Mouse (Mus musculus) lung, postnatal 25 days (tissue): ENCODE data around the gene Pced1b.

ENCODE experiments used
- DNase-seq: peaks from one replicate; pipeline ENCODE4 v3.0.0; 2022; ENCODE audit warnings: low spot score

Pced1b gene

DNA sequence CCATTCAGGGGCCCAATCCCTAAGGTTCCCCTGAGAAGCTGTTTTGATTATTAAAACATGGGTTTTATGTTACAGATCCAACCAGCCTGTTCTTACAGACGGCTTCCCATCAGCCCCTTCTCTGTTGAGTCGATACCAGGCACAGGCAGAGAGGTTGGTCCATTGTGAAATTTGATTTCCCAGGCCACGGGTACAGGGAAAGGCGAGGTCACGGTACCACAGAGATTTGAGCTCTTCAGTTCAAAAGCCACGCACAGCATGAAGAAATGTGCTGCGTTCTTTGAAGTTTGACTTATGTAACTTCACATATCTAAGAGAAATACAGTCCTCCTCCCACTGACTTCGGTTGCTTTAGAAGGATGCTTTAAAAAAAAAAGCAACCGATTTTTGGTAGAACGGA is 39.8 kb downstream of the Pced1b start:
- DNase-seq: no peak

DNA sequence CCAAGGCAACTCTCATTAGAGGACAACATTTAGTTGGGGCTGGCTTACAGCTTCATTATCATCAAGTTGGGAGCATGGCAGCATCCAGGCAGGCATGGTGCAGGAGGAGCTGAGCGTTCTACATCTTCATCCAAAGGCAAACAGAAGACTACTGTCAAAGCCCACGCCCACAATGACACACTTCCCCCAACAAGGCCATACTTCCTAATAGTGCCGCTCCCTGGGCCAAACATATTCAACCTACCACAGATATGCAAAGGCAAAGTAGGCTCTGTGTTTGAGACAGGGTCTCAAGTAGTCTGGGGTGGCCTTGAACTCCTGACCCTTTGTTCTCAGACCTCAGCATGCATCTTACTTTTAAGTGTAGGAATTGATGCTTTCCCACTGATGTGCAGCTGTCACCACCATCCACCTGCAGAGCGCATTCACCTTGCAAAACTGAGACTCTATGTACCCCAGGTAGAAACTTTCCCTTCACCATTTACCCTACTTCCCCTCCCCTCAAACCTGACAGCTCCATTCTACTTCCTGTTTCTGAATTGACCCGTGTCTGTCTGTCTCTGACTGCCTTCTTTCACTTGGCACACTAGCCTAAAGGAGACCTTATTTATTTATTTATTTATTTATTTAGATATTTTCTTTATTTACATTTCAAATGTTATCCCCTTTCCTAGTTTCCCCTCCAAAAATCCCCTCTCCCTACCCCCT is 40.7 kb downstream of the Pced1b start:
- DNase-seq: no peak

DNA sequence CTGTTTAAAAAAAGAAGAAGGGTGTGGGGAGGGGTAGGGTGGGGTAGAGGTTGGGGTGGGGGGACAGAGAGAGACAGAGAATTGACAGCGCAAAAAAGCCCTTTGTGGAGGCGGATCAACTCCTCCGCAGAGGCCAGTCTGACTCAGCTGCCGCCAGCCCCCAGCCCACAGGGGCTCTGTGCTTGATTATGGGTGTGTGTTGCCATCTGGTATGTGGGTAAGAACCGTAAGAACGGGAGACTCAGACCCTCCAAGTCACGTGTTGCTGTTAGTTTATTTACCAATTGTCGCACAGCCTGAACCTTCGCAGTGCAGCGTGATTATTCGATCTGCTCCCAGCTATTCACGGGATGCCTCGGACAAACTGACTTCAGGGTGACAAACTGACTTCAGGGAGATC is 41.8 kb downstream of the Pced1b start:
- DNase-seq: no peak

DNA sequence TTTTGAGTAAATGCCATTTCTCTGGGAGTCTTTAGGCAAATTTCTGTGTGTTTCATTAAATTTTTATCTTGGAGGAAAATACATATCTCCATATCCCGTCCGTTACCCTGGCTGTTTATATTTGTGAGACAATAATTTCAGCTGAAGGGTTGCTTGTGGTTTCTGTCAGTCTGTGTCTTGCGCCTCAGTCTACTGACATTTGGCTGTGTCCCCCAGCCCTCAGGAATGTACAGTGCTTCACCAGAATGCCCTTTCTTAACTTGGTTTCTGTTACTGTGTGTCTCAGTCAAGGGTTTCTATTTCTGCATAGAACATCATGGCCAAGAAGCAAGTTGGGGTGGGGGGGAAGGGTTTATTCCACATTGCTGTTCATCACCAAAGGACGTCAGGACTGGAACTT is 42.3 kb downstream of the Pced1b start:
- no peak for DNase-seq

GRCm38 (mm10) chr15:97290351-97290750 is 43.4 kb downstream of the Pced1b start:
- no peak for DNase-seq

DNA sequence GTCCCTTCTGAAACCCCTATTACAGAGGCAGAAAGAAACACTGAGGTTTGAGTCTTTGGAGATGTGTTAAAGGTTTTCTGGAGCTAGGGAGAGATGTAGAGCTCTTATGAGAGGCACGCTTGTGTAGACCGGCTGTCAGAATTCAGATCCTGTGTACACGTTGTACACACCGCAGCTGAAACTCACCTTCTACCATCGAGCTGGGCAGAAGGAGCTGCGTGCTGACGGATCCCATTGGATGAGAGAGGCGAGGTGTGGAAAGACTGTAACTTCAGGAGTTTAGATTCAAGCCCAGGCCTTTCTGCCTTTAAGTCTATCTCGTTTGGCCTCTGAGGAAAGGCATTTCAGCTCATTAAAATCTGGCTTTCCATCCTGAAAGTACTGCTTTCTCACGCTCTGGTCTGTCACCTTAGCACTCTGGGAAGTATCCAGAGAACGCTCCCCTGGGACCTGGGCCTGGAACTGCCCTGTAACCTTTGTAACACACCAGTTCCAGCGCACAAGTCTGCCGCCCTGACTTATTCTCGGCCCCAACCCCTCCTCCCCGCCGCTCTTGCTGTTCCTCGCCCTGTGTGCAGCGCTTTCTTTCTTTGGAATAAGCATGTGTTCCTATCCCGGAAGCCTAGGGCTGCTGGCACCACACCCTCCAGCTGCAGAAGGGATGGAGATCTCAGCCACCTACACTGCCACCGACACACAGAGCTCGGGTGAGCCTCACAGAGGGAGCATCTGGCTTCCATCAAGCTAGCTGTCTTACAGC is 44.6 kb downstream of the Pced1b start:
- no peak for DNase-seq

DNA sequence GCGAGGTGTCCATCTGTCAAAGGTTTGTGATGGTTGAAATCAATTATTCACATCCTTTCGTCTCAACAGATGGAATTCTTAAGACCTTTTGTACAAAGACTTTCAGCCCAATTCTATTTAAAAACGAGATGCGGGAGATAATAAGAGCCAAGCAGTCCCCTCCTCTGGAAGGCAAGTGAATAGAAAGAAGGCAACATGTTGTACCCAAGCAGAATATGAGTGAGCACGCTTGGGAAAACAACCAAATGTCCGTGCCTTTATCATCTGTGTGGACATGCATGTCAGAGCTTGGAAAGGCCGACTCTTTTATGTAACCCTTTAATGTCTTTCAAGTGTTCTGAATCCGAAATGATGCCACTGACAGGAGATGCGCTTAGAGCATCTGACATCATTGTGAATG is 61.0 kb downstream of the Pced1b start:
- DNase-seq: no peak

- DNase-seq: no peak
Measured at GRCm38 (mm10) chr15:97309533-97309932, 62.6 kb downstream of the Pced1b start.

GRCm38 (mm10) chr15:97310251-97310650 is 63.3 kb downstream of the Pced1b start:
- no peak for DNase-seq

- no peak for DNase-seq
Measured at GRCm38 (mm10) chr15:97311211-97311610, 64.3 kb downstream of the Pced1b start.

GRCm38 (mm10) chr15:97311937-97312336 is 65.0 kb downstream of the Pced1b start:
- DNase-seq: peak; percentile 37

DNA sequence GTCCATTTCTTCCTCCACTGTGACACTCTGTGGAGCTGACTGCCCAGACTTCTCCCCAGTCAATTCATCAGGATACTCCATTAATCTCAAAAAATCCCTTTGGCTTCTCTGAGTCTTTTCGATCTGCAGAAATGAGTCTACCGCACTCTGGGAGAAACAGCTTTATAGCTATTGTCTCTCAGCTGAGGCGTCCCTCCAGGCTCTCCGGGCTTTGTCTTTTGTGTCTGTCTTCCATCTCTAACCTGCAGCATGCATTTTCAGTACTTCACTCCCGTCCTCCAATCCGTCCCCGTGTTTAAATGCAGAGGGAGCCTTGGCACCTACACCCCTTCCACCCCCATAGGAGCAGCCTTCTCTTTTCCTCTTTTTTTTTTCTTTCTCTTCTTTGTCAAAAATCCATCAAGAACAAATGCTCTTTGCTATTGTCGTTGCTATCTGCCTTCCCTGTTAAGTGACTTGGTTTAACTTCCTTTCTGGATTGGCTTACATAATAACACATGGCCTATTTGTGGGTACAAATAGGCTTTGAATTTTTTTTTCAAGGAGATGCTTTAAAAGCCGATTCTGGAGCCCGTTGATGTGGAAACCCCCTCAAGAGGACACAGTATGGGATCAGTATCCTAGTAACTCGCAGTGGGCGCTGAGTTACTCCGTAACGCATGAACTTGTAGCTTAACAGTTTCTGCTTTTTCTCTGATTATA is 68.0 kb downstream of the Pced1b start:
- no peak for DNase-seq

GRCm38 (mm10) chr15:97315422-97315757 is 68.5 kb downstream of the Pced1b start:
- DNase-seq: no peak

GRCm38 (mm10) chr15:97318365-97319001 is 71.6 kb downstream of the Pced1b start:
- DNase-seq: no peak

- no peak for DNase-seq
Measured at GRCm38 (mm10) chr15:97322821-97323220, 75.9 kb downstream of the Pced1b start.

GRCm38 (mm10) chr15:97323466-97323865 is 76.6 kb downstream of the Pced1b start:
- DNase-seq: no peak

- no peak for DNase-seq
Measured at GRCm38 (mm10) chr15:97324311-97324710, 77.4 kb downstream of the Pced1b start.

DNA sequence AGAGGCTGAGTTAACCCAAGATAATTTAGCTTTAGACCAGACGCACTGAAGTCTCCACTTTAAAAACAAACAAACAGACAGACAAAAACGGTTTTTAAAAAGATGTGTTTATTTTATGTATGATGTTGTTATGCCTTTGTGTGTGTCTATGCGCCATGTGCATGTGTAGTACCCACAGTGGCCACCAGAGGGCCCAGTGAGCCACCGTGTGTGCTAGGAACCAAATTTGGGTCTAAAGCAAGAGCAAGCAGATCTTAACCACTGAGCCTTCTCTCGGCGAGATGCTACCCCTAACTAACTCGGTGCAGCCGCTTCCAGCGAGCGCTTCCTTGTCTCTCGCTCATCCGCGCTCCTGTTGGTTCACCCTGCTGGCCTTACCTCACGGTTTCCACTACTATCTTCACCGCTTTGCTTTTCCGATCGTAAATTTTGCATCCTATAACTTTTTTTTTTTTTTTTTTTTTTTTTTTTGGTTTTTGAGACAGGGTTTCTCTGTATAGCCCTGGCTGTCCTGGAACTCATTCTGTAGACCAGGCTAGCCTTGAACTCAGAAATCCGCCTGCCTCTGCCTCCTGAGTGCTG is 80.7 kb downstream of the Pced1b start:
- DNase-seq: no peak

- DNase-seq: no peak
Measured at GRCm38 (mm10) chr15:97332582-97332981, 85.7 kb downstream of the Pced1b start.

- no peak for DNase-seq
Measured at GRCm38 (mm10) chr15:97337636-97338352, 90.9 kb downstream of the Pced1b start.

GRCm38 (mm10) chr15:97338377-97339060 is 91.6 kb downstream of the Pced1b start:
- DNase-seq: no peak
